Mouse (Mus musculus) lung, postnatal 36 days (tissue): Measurements from ENCODE around the gene Agpat2.

ENCODE experiments used
- DNase-seq: peaks from one replicate; pipeline ENCODE4 v3.0.0; 2022; ENCODE audit warnings: mixed read lengths

Agpat2 gene

GRCm38 (mm10) chr2:26594934-26595724 is 9.1 kb downstream of the Agpat2 start:
- DNase-seq, result no peak

GRCm38 (mm10) chr2:26594461-26594933 is 9.7 kb downstream of the Agpat2 start:
- no peak for DNase-seq

GRCm38 (mm10) chr2:26594022-26594346 is 10.2 kb downstream of the Agpat2 start:
- DNase-seq, result peak; percentile 88

- DNase-seq, result peak; percentile 21
These were observed 10.8 kb downstream of the Agpat2 start for GRCm38 (mm10) chr2:26593211-26594021.

- no peak for DNase-seq
These were observed 12.8 kb downstream of the Agpat2 start for GRCm38 (mm10) chr2:26591416-26591815.

GRCm38 (mm10) chr2:26590962-26591361 is 13.3 kb downstream of the Agpat2 start:
- DNase-seq, result peak; percentile 31

- DNase-seq, result no peak
These were observed 13.9 kb downstream of the Agpat2 start for GRCm38 (mm10) chr2:26590282-26590681.

- no peak for DNase-seq
These were observed 14.9 kb downstream of the Agpat2 start for GRCm38 (mm10) chr2:26589284-26589683.

- DNase-seq, result no peak
These were observed 15.6 kb downstream of the Agpat2 start for GRCm38 (mm10) chr2:26588573-26588972.

GRCm38 (mm10) chr2:26587044-26587405 is 17.2 kb downstream of the Agpat2 start:
- DNase-seq, result no peak

GRCm38 (mm10) chr2:26586294-26587043 is 17.7 kb downstream of the Agpat2 start, which contains the start of gene Gm20532:
Gm20532 (plus strand) TSS chr2:26586639.
- DNase-seq, result peak; percentile 73

- DNase-seq, result no peak
These were observed 18.5 kb downstream of the Agpat2 start for GRCm38 (mm10) chr2:26585713-26586112.

GRCm38 (mm10) chr2:26583640-26584039 is 20.6 kb downstream of the Agpat2 start:
- DNase-seq, result peak; percentile 89

GRCm38 (mm10) chr2:26582741-26583140 is 21.5 kb downstream of the Agpat2 start:
- peak; percentile 53 for DNase-seq

GRCm38 (mm10) chr2:26582203-26582602 is 22.0 kb downstream of the Agpat2 start:
- peak; percentile 81 for DNase-seq

- DNase-seq, result peak; percentile 67
These were observed 23.5 kb downstream of the Agpat2 start for GRCm38 (mm10) chr2:26580751-26581150.

GRCm38 (mm10) chr2:26579714-26580113 is 24.5 kb downstream of the Agpat2 start, which contains the start of gene Egfl7:
Egfl7 (plus strand) TSS chr2:26580014.
- no peak for DNase-seq

- peak; percentile 89 for DNase-seq
These were observed 25.8 kb downstream of the Agpat2 start for GRCm38 (mm10) chr2:26578369-26578768.

GRCm38 (mm10) chr2:26576462-26576861 is 27.8 kb downstream of the Agpat2 start:
- peak; percentile 74 for DNase-seq

- peak; percentile 91 for DNase-seq
These were observed 28.4 kb downstream of the Agpat2 start for GRCm38 (mm10) chr2:26575865-26576264.

- no peak for DNase-seq
These were observed 28.8 kb downstream of the Agpat2 start for GRCm38 (mm10) chr2:26575378-26575777.

- DNase-seq, result no peak
These were observed 29.4 kb downstream of the Agpat2 start for GRCm38 (mm10) chr2:26574862-26575261.

- no peak for DNase-seq
These were observed 30.4 kb downstream of the Agpat2 start for GRCm38 (mm10) chr2:26573807-26574206.
